Comparison of ENCODE assay signal across 27 mouse cellular contexts in genomic region chr2:67544426-67544825, GRCm38 (mm10). TPM values are rescaled to one million over a fixed set of nuclear protein-coding genes. Genes with fewer than 3 reads are reported as not detected.
"Had no signal": no experiment of that assay in that cellular context is flagged by ENCODE, and none has a peak within 500 bp of the region (broad histone marks: within the 10 kb centered on the region; RNA-seq: fewer than 3 reads in every experiment).

No protein-coding gene starts in this region.

- H3K27ac ChIP-seq: embryonic facial prominence, embryonic 10.5 days; embryonic facial prominence, embryonic 12.5 days; embryonic facial prominence, embryonic 13.5 days; embryonic facial prominence, embryonic 15.5 days; forebrain, embryonic 10.5 days; forebrain, embryonic 12.5 days; forebrain, embryonic 13.5 days; forebrain, embryonic 15.5 days; gastrocnemius, adult 2 months had no signal

- DNase-seq: cerebellum, adult 2 months; cerebellum, adult 8-10 months; cerebellum, adult 9-10 months; cerebellum, adult 9-11 months; cerebellum, postnatal 10 days; cerebellum, postnatal 14 days; cerebellum, postnatal 25 days; cerebellum, postnatal 36 days; embryo, embryonic 11 days; forebrain, postnatal 0 days; gastrocnemius, adult 2 months; gastrocnemius, postnatal 10 days; gastrocnemius, postnatal 14 days; gastrocnemius, postnatal 25 days; gastrocnemius, postnatal 36 days; heart, adult 18-20 months had no signal

- H3K36me3 ChIP-seq: embryonic facial prominence, embryonic 10.5 days; embryonic facial prominence, embryonic 12.5 days; embryonic facial prominence, embryonic 13.5 days; embryonic facial prominence, embryonic 15.5 days; forebrain, embryonic 10.5 days; forebrain, embryonic 12.5 days; forebrain, embryonic 15.5 days had no signal

- H3K4me3 ChIP-seq: embryonic facial prominence, embryonic 10.5 days; embryonic facial prominence, embryonic 12.5 days; embryonic facial prominence, embryonic 13.5 days; embryonic facial prominence, embryonic 15.5 days; erythroblast, embryonic 14.5 days; forebrain, embryonic 10.5 days; forebrain, embryonic 12.5 days; forebrain, embryonic 13.5 days; forebrain, embryonic 15.5 days; gastrocnemius, adult 2 months had no signal

- H3K9ac ChIP-seq: embryonic facial prominence, embryonic 12.5 days; embryonic facial prominence, embryonic 13.5 days; embryonic facial prominence, embryonic 15.5 days; forebrain, embryonic 12.5 days; forebrain, embryonic 13.5 days; forebrain, embryonic 15.5 days; forebrain, postnatal 0 days had no signal

- H3K27me3 ChIP-seq: embryonic facial prominence, embryonic 12.5 days; embryonic facial prominence, embryonic 13.5 days; embryonic facial prominence, embryonic 15.5 days; forebrain, embryonic 12.5 days; forebrain, embryonic 13.5 days; forebrain, embryonic 15.5 days had no signal

- H3K4me1 ChIP-seq: embryonic facial prominence, embryonic 12.5 days; embryonic facial prominence, embryonic 15.5 days; forebrain, embryonic 10.5 days; forebrain, embryonic 12.5 days had no signal

RNA-seq across cellular contexts. Expression of gene B3galt1, which starts 21.2 kb away (rescaled TPM):
- total RNA-seq: common myeloid progenitor, adult 5-6 weeks; granulocyte monocyte progenitor cell, adult 5-6 weeks had no signal
- polyA plus RNA-seq: erythroblast, embryonic 14.5 days had no signal
